Mouse (Mus musculus) urinary bladder, postnatal 0 days (tissue): ENCODE data around the gene Gm21190. TPM values are rescaled to one million over a fixed set of nuclear protein-coding genes. Genes with fewer than 3 reads are reported as not detected.

Experiments
- polyA plus RNA-seq: library from polyadenylated mRNA; unstranded; fragments of >200 nt; fragmentation: Nextera tagmentation; extraction: Ambion mirVana; gene quantifications from 2 replicates; pipeline ENCODE4 v1.2.1, GENCODE M21; 2015

The Gm21190 gene
- polyA plus RNA-seq, result 0.14 TPM in 1 of 2 replicates, not detected in the other

GRCm38 (mm10) chr5:15529122-15529521 lies at the start of gene Gm21190:
Gene Gm21190, minus strand, starts transcription at chr5:15529222.

GRCm38 (mm10) chr5:15577033-15577432 lies 48.0 kb upstream of the Gm21190 start, which contains the start of gene Gm21083:
Gene Gm21083, plus strand, starts transcription at chr5:15577333.

GRCm38 (mm10) chr5:15476423-15476822 lies 52.6 kb downstream of the Gm21190 start, which contains the start of gene Gm21149:
Gene Gm21149, minus strand, starts transcription at chr5:15476523.

Other genes starting within 250 kb of the Gm21190 start
- not detected in 2 replicates for gene Gm21149, start 52.7 kb downstream of the Gm21190 start, polyA plus RNA-seq
- gene Gm21083, start 48.1 kb upstream of the Gm21190 start, polyA plus RNA-seq, result 0.23 TPM in 1 of 2 replicates, not detected in the other
- not detected in 2 replicates for gene Speer4d, start 89.8 kb upstream of the Gm21190 start, polyA plus RNA-seq
- not detected in 2 replicates for gene 4930572O03Rik, start 127.8 kb upstream of the Gm21190 start, polyA plus RNA-seq
- not detected in 2 replicates for gene Speer4c, start 185.0 kb upstream of the Gm21190 start, polyA plus RNA-seq